Mouse (Mus musculus): ENCODE measurements at regions not wholly inside any gene's neighbourhood (a gene's known extent, or its start where the extent isn't known, plus 50 kb on each side); places are given as distances from the start of the nearest gene placed in this dataset.

DNA sequence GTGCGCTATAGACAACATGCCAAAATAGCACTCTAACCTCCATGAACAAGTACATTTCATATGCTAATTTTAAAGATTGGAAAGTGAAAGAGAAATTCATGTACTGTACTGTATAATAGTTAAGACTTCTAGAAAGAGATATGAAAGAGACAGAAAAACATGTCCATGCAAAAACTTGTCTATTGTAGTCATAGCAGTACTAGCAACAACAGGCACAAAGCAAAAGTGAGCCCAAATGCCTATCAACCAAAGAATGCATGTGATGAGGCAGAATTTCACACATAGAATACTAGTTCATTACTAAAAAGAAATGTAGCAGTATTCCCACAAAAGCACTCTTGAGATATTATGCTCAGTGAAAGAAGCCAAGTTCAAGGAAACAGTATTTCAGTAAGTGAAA lies 180.4 kb upstream of the Steap4 start:
- DNase-seq: no peak

DNA sequence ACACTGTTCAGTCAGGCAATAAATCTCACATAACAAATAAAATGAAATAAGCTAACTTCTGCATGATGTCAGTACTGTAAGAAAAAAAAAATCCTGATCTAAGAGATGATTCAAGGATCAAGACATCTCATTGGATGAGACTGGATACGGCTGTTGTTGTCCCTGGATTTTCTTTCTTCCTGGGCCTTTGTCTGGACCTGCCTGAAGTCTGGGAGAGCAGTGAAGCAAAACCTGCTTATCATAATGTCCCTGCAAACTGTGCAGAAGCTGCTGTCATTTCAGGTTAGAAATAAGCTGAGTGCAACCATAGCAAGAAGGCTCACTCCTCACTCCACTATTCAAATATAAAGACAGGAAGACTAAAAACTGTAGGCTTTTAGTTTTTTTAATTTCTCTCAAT lies 178.0 kb upstream of the Steap4 start:
- no peak for DNase-seq

DNA sequence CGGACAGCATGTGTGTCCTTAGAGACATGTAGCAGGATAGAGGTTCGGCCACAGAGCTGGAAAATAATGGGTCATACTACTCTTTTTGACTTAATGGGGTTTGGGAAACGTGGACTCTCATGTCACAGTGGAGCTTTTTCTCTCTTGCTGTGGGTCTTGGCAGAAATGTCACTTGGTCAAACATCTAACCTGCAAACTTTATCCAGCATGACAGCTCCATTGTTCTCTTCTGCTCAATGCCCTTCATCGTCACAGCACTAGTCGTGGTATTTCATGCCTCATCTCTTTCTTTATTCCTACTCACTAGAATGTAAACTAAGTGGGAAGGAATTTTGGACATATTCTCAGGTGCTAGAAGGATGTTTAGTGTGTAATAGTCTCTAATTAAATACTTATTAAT lies 171.9 kb upstream of the Steap4 start:
- DNase-seq: no peak

DNA sequence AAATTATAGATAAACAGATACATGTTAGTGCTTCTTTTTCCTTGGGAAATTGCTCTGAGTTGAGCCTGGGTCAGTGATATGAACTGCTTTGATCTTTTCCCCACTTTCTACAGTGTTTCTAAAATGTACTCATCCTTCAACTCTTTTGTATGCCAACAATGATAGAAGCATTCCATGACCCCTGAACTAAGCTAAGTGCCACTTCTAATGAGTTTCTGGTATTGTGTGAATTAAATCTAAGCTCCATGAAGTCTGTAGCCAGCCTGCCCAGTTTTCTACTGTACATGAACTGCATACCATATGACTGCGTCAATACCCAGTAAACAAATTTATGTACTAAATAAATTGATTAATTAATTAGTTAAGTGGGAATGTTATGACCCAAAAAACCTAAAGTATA lies 171.1 kb upstream of the Steap4 start:
- no peak for DNase-seq

DNA sequence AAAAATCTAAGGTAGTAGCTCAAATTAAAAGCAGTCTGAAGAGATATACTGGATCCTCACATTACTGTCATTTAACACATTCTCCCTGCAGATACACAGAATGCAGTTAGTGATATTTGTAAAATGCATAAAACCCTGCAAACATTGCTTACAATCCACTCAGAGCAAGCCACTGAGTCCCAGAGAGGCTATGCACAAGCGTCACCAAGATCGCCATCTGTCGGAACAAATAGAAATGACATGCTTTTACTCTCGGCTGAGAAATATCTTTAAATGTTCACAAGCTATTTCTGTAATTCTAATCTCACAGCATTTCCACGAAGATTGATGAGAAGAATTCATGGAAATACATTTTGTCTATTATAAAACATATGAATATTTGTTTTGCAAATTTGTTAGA lies 139.7 kb upstream of the Steap4 start:
- DNase-seq: no peak

DNA sequence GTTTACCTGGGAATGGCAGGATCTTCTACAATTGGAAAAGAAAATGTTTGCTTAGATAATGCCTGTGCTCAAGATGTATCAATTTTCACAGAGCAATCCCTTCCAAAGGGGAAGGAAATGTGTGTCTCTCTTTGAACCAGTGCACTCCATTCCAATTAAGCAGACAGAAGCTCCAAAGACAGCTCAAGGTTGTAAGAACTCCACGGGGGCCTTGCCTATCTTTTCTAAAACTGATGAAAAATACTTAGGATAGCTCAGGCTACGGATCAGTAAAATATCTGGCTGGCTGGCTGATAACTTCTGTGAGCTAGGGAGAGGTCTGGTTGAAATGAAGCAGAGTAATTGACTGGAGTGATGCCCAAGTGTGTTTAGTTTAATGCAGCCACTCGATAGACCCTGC lies 138.6 kb upstream of the Steap4 start:
- no peak for DNase-seq

DNA sequence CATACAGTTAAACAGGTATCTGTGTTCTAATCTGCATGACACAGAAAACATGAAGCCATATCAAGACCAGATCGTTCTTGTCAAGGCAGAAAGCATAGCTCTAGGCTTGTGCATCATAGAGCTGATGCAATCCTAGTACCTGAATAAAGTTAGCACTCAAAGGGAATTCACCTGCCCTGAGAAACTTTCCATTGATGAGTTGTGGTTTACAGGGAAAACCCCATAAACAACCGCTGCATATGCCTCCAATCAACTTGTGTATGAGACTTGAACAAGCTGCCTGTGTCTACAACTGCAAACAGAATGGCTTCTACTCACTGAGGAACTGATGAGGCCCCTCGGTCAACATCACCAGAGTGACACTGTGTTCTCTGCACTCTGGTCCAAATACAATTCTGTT lies 130.6 kb upstream of the Steap4 start:
- DNase-seq: no peak

DNA sequence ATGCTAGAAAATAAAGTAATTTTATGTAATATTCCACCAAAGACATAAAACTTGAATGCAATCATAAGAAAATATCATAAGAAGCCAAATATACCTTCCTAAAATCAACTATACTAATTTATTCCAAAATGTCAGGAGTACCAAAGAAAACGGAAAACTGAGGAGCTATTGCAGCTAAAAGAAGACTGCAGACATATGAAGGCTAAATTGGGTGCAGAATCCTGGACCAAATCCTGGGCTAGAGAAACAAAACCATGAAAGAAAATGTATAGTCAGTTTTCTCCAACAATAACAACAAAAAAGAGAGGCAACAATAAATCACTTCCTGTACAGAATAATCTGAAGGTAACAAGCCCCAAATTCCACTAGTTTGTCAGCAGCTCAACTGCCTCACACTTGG lies 126.4 kb upstream of the Steap4 start:
- no peak for DNase-seq

DNA sequence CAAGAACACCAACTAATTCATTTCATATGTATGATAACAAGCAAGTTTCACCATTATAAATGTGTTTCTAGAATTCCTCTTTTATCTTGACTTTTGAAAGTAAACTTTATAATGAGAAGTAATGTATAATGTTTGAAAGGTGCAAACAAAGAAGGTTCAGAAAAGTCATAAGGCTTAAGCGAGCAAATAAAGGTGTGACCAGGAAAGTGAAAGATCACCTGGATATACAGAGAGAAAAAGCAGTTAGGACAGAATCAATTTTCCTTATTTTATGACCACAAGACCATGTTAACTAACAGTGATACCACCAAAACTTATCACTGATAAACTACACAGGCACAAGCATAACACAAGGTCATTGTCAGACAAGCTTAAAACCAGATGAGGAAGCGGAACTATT lies 97.2 kb upstream of the Steap4 start:
- no peak for DNase-seq

DNA sequence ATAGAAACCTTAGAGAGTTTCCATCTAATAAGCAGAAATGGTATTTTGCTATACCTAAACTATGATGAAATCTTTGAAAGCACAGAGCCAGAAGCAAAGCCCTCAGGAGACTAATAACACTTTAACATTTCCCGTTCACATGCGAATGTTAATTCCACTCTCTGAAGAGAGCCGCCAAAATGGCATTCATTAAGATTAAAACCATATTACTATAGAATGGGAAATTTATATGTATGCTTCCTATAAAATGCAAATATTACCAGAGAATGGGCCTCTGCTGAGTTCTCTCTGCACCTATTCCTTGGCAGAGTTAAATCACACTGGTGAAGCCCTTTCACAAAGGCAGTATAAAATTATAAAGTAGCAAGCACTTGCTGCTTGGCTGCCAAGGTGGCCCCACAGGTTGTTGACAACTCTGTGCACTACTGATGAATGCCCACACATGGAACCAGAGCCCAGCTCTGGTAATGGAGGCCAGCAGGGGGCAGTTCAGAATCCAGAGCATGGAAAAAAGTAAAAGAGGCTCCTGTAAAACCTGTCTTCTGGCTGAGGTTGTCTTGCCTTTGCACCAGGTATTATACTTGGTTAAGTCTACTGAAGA lies 94.1 kb upstream of the Steap4 start:
- no peak for DNase-seq

DNA sequence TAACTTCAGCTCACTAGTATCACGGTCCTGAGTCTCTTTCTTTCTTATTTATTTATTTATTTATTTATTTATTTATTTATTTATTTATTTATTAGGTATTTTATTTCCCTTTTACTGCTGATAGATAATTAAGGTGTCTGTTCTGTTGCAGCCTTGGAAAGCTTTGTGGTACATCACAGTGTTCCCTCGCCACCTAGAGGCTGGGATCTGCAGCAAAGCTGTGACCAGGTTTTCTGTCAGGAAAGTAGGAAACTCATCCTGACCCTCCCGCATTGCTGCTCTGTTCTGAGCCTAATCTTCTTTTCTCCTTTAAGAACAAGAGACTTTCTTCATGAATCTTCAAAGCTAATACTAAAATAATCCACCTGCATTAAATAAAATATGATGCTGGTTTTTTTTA lies 60.7 kb upstream of the Steap4 start:
- DNase-seq: no peak

Small RNA genes lying in the stretch of these regions (microRNA-seq; reads per million reads assigned to microRNA genes)
- 0 reads per million in 2 experiments for gene Gm22196

Measured in adrenal gland, adult 2 months (tissue).